Mouse (Mus musculus): Measurements from ENCODE around the gene Pced1b.

- no peak for TF ChIP-seq CTCF (IDR thresholded peaks at IDR 0.05; ENCODE audit: control insufficient read depth, insufficient read depth, insufficient replicate concordance, low read depth, low read length)
- no peak for TF ChIP-seq POLR2A (IDR thresholded peaks at IDR 0.05; ENCODE audit: control insufficient read depth, low read depth, low read length)
Measured at GRCm38 (mm10) chr15:97256411-97256810, 9.5 kb downstream of the Pced1b start.

All from testis, adult 2 months (tissue).